Mouse (Mus musculus) limb, embryonic 15.5 days (tissue): ENCODE data around the gene Mcl1. TPM values are rescaled to one million over a fixed set of nuclear protein-coding genes. Genes with fewer than 3 reads are reported as not detected.

Experiments
- ATAC-seq: fragments of 200-750 bp; cut with Nextera tagmentation; 2 replicates; pipeline ENCODE4 v1.8.0; 2017; ENCODE audit warnings: low read depth, moderate TSS enrichment; ENCODE audit not compliant: insufficient number of reproducible peaks, low FRiP score, low TSS enrichment
- H3K27ac ChIP-seq: fragments of 300-500 bp; sonication (generic); 2 replicates; pipeline ENCODE4 v1.5.1; 2015; ENCODE audit warnings: moderate library complexity, mild to moderate bottlenecking, inconsistent platforms
- H3K27me3 ChIP-seq: fragments of 300-500 bp; sonication (generic); 2 replicates; pipeline ENCODE4 v1.6.1; 2015; ENCODE audit warnings: inconsistent platforms
- H3K36me3 ChIP-seq: fragments of 300-500 bp; sonication (generic); 2 replicates; pipeline ENCODE4 v1.6.1; 2015; ENCODE audit warnings: inconsistent platforms
- H3K4me1 ChIP-seq: fragments of 300-500 bp; sonication (generic); 2 replicates; pipeline ENCODE4 v1.6.1; 2015; ENCODE audit warnings: inconsistent platforms
- H3K4me2 ChIP-seq: fragments of 300-500 bp; sonication (generic); 2 replicates; pipeline ENCODE4 v1.6.1; 2015; ENCODE audit warnings: mild to moderate bottlenecking, inconsistent platforms
- H3K4me3 ChIP-seq: fragments of 300-500 bp; sonication (generic); 2 replicates; pipeline ENCODE4 v1.5.1; 2015; ENCODE audit warnings: mild to moderate bottlenecking, inconsistent platforms
- H3K9ac ChIP-seq: fragments of 300-500 bp; sonication (generic); 2 replicates; pipeline ENCODE4 v1.6.1; 2015; ENCODE audit warnings: inconsistent platforms
- H3K9me3 ChIP-seq: fragments of 300-500 bp; sonication (generic); 2 replicates; pipeline ENCODE4 v1.6.1; 2016; ENCODE audit warnings: inconsistent platforms
- WGBS: fragments of 180-500 bp; shearing (Covaris S2); methylation state at CpG from one replicate; pipeline ENCODE4 v1.1.7; 2015; 5-methylcytosine and 5-hydroxymethylcytosine counted together
- polyA plus RNA-seq: library from polyadenylated mRNA; unstranded; fragments of >200 nt; fragmentation: Nextera tagmentation; extraction: Ambion mirVana; gene quantifications from 2 replicates; pipeline ENCODE4 v1.2.1, GENCODE M21; 2015

Mcl1 gene
- polyA plus RNA-seq, 1 experiment from 2014 or later, result 46.1 TPM

DNA sequence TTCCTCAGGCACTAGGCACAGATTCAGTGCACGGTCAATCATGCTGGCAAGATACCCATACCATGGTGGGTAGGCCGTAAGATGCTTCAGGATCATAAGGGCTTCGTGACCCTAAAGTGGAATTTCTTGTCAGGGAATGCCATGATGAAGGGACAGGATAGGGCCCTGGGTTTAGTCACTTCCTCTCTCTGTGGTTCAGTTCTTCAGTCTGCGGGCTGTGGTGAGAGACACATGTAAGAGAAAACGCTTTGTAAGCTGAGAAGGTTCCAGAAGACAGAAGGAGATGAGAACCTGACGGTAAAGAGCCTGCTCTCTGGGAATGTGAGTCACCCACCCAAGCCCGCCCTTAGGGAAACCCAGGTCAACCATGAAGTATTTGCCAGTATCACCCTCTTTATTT lies 48.9 kb downstream of the Mcl1 start:
- Histone ChIP-seq H3K4me2 (no peak overlapping the region), H3K4me1 (0 out of 2 replicates have a peak, but pooled peaks cover 2% of the 10 kb centered on the region), H3K27me3 (no peaks in the 10 kb centered on the region), H3K9me3 (no peaks in the 10 kb centered on the region), H3K27ac (no peak overlapping the region), H3K4me3 (no peak overlapping the region), H3K36me3 (no peaks in the 10 kb centered on the region), H3K9ac (no peak overlapping the region)
- WGBS, result 79% methylated on average over 7 of the region's 7 CpGs
- ATAC-seq, result no peak

GRCm38 (mm10) chr3:95709044-95709443 lies 50.5 kb downstream of the Mcl1 start:
- H3K4me1 ChIP-seq, result 0 out of 2 replicates have a peak, but pooled peaks cover 2% of the 10 kb centered on the region
- no peaks in the 10 kb centered on the region for H3K27me3 ChIP-seq
- H3K4me2 ChIP-seq, result no peak overlapping the region
- ATAC-seq, result no peak
- H3K4me3 ChIP-seq, result no peak overlapping the region
- no peak overlapping the region for H3K9ac ChIP-seq
- 94% methylated on average over 4 of the region's 4 CpGs for WGBS
- 0 out of 2 replicates have a peak, but pooled peaks cover 5% of the 10 kb centered on the region for H3K9me3 ChIP-seq
- H3K36me3 ChIP-seq, result no peaks in the 10 kb centered on the region
- no peak overlapping the region for H3K27ac ChIP-seq

- no peak overlapping the region for H3K4me2 ChIP-seq
- H3K4me1 ChIP-seq, result 0 out of 2 replicates have a peak, but pooled peaks cover 2% of the 10 kb centered on the region
- H3K9ac ChIP-seq, result no peak overlapping the region
- H3K36me3 ChIP-seq, result no peaks in the 10 kb centered on the region
- no peak overlapping the region for H3K27ac ChIP-seq
- no peaks in the 10 kb centered on the region for H3K27me3 ChIP-seq
- H3K9me3 ChIP-seq, result 0 out of 2 replicates have a peak, but pooled peaks cover 5% of the 10 kb centered on the region
- no peak overlapping the region for H3K4me3 ChIP-seq
- no peak for ATAC-seq
These were observed 51.4 kb downstream of the Mcl1 start for GRCm38 (mm10) chr3:95709967-95710366.

Other genes starting within 250 kb of the Mcl1 start
- 49.5 and 52.3 TPM in 2 replicates for gene Arnt, start 224.4 kb upstream of the Mcl1 start, polyA plus RNA-seq
- 97.6 and 148 TPM in 2 replicates for gene Ctsk, start 159.5 kb upstream of the Mcl1 start, polyA plus RNA-seq
- gene Ctss, start 132.0 kb upstream of the Mcl1 start, polyA plus RNA-seq, result 20.9 and 23.8 TPM in 2 replicates
- not detected in 2 replicates for gene Hormad1, start 99.1 kb upstream of the Mcl1 start, polyA plus RNA-seq
- gene Golph3l, start 69.9 kb upstream of the Mcl1 start, polyA plus RNA-seq, result 29.4 and 29.9 TPM in 2 replicates
- 73.4 and 74.7 TPM in 2 replicates for gene Ensa, start 33.8 kb upstream of the Mcl1 start, polyA plus RNA-seq
- 5.4 and 11.2 TPM in 2 replicates for gene Adamtsl4, start 29.1 kb downstream of the Mcl1 start, polyA plus RNA-seq
- gene Ecm1, start 80.8 kb downstream of the Mcl1 start, polyA plus RNA-seq, result 23.7 and 35.8 TPM in 2 replicates
- 39.8 and 40.4 TPM in 2 replicates for gene Tars2, start 101.4 kb downstream of the Mcl1 start, polyA plus RNA-seq
- 19.3 and 19.6 TPM in 2 replicates for gene Rprd2, start 160.1 kb downstream of the Mcl1 start, polyA plus RNA-seq
- gene Prpf3, start 197.1 kb downstream of the Mcl1 start, polyA plus RNA-seq, result 41.2 and 46.1 TPM in 2 replicates
- 267 and 300 TPM in 2 replicates for gene Mrps21, start 212.7 kb downstream of the Mcl1 start, polyA plus RNA-seq
- 11.9 and 13.6 TPM in 2 replicates for gene Ciart, start 223.5 kb downstream of the Mcl1 start, polyA plus RNA-seq
- gene BC028528, start 233.2 kb downstream of the Mcl1 start, polyA plus RNA-seq, result 24.9 and 26.4 TPM in 2 replicates
- gene Aph1a, start 235.2 kb downstream of the Mcl1 start, polyA plus RNA-seq, result 30.2 and 35.9 TPM in 2 replicates
- 5.6 and 8.9 TPM in 2 replicates for gene Car14, start 245.9 kb downstream of the Mcl1 start, polyA plus RNA-seq